Mouse (Mus musculus) lung, postnatal 10 days (tissue): ENCODE measurements around the gene Lmx1a.

ENCODE experiments used
- DNase-seq: peaks from one replicate; pipeline ENCODE4 v3.0.0; 2021

Lmx1a gene

GRCm38 (mm10) chr1:167689232-167689261 is at the start of gene Lmx1a:
Gene Lmx1a (plus strand): TSS chr1:167689237.
- no peak for DNase-seq

GRCm38 (mm10) chr1:167644866-167645537 is 44.0 kb upstream of the Lmx1a start:
- DNase-seq: peak; percentile 86

- no peak for DNase-seq
Observed at GRCm38 (mm10) chr1:167648670-167649069, 40.4 kb upstream of the Lmx1a start.

GRCm38 (mm10) chr1:167649122-167649633 is 39.9 kb upstream of the Lmx1a start:
- DNase-seq: peak; percentile 52

- DNase-seq: no peak
Observed at GRCm38 (mm10) chr1:167652336-167652735, 36.7 kb upstream of the Lmx1a start.

GRCm38 (mm10) chr1:167659065-167659464 is 30.0 kb upstream of the Lmx1a start:
- no peak for DNase-seq

GRCm38 (mm10) chr1:167660521-167661101 is 28.4 kb upstream of the Lmx1a start:
- peak; percentile 71 for DNase-seq

- peak; percentile 47 for DNase-seq
Observed at GRCm38 (mm10) chr1:167661123-167661522, 27.9 kb upstream of the Lmx1a start.

- no peak for DNase-seq
Observed at GRCm38 (mm10) chr1:167663136-167663535, 25.9 kb upstream of the Lmx1a start.

GRCm38 (mm10) chr1:167669796-167670195 is 19.2 kb upstream of the Lmx1a start:
- peak; percentile 54 for DNase-seq

GRCm38 (mm10) chr1:167672433-167672987 is 16.5 kb upstream of the Lmx1a start:
- DNase-seq: no peak

GRCm38 (mm10) chr1:167679061-167679460 is 10.0 kb upstream of the Lmx1a start:
- no peak for DNase-seq

- no peak for DNase-seq
Observed at GRCm38 (mm10) chr1:167688001-167688346, 1.1 kb upstream of the Lmx1a start.

- DNase-seq: peak; percentile 24
Observed at GRCm38 (mm10) chr1:167688347-167689231, 448 bp upstream of the Lmx1a start.

GRCm38 (mm10) chr1:167689262-167690137 is 463 bp downstream of the Lmx1a start:
- no peak for DNase-seq

GRCm38 (mm10) chr1:167690138-167690710 is 1.2 kb downstream of the Lmx1a start:
- DNase-seq: no peak

- DNase-seq: no peak
Observed at GRCm38 (mm10) chr1:167690716-167691550, 1.9 kb downstream of the Lmx1a start.

- DNase-seq: no peak
Observed at GRCm38 (mm10) chr1:167691911-167692682, 3.1 kb downstream of the Lmx1a start.

GRCm38 (mm10) chr1:167692683-167693045 is 3.6 kb downstream of the Lmx1a start:
- no peak for DNase-seq

GRCm38 (mm10) chr1:167693499-167694240 is 4.6 kb downstream of the Lmx1a start:
- no peak for DNase-seq
